In genomic region chr13:93102340-93103090, GRCm38 (mm10) we compare ENCODE assay signal across 15 mouse cellular contexts. TPM values are rescaled to one million over a fixed set of nuclear protein-coding genes. Genes with fewer than 3 reads are reported as not detected.
"Had no signal": no experiment of that assay in that cellular context is flagged by ENCODE, and none has a peak within 500 bp of the region (broad histone marks: within the 10 kb centered on the region; RNA-seq: fewer than 3 reads in every experiment).

No protein-coding gene starts in this region.

- H3K9ac ChIP-seq: liver, embryonic 13.5 days; midbrain, embryonic 12.5 days had no signal

- DNase-seq: kidney, adult 8-10 months; kidney, postnatal 25 days; layer of hippocampus, adult 9-11 months; liver, embryonic 13.5 days; lung, adult 2 months; lung, postnatal 14 days; lung, postnatal 4 days; thymus, adult 18-20 months; thymus, postnatal 36 days had no signal

- H3K36me3 ChIP-seq: liver, embryonic 13.5 days; midbrain, embryonic 12.5 days had no signal

- H3K4me3 ChIP-seq: layer of hippocampus, adult 2 months; left cerebral cortex, adult 2 months; liver, embryonic 13.5 days; midbrain, embryonic 12.5 days; myocyte had no signal

- H3K9me3 ChIP-seq: liver, embryonic 13.5 days; midbrain, embryonic 12.5 days had no signal

- H3K27me3 ChIP-seq: liver, embryonic 13.5 days; midbrain, embryonic 12.5 days had no signal

- H3K27ac ChIP-seq: layer of hippocampus, adult 2 months; left cerebral cortex, adult 2 months; liver, embryonic 13.5 days; midbrain, embryonic 12.5 days had no signal

- H3K4me1 ChIP-seq: liver, embryonic 13.5 days; midbrain, embryonic 12.5 days had no signal

- ATAC-seq: midbrain, embryonic 16.5 days had no signal

- H3K4me2 ChIP-seq: liver, embryonic 13.5 days; midbrain, embryonic 12.5 days had no signal

RNA-seq across cellular contexts. Expression of gene Cmya5, which starts 42.0 kb away (rescaled TPM):
- total RNA-seq: megakaryocyte progenitor cell, adult 5-6 weeks had no signal
- polyA plus RNA-seq: midbrain, embryonic 12.5 days had no signal
